Mouse (Mus musculus): ENCODE measurements around the gene Sema3d. TPM values are rescaled to one million over a fixed set of nuclear protein-coding genes. Genes with fewer than 3 reads are reported as not detected.
A peak's percentile ranks its signal among the peaks of the same experiment; 100 is the strongest.

The Sema3d gene
- polyA plus RNA-seq, 1 experiment: 0.13 TPM

DNA sequence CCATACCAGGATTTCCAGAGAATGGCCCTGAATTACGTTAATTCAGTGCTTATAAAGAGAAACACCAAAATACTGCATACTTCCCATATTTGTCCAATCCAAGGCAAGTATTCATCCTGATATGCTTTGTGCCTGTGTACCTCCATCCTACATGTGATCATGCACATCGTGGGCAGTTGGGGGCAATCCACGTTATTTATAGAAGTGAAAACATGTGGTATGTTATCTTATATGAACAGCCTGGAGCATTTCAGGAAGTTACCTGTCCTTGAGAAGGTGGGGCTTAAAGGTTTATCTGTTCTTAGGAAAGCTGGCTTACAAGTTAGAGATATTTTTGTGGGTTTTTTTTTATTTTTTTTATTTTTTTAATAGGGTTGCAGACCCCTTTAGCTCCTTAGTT is 172.2 kb downstream of the Sema3d start:
- TF ChIP-seq CTCF (IDR thresholded peaks at IDR 0.05; ENCODE audit: low read depth, low read length) (no peak), EP300 (IDR thresholded peaks at IDR 0.05; ENCODE audit: insufficient read depth, low read depth, low read length) (no peak), POLR2A (IDR thresholded peaks at IDR 0.05; ENCODE audit: insufficient read depth, low read length) (no peak)
- H3K4me1 ChIP-seq (ENCODE audit: control insufficient read depth, insufficient read depth, low read length): no peaks in the 10 kb centered on the region
- no peak overlapping the region for H3K9ac ChIP-seq (ENCODE audit: low read depth, poor library complexity, severe bottlenecking)
- H3K4me3 ChIP-seq (ENCODE audit: low read depth, low read length): no peak overlapping the region
- H3K27ac ChIP-seq (ENCODE audit: insufficient read depth, low read length): no peak overlapping the region
- no peaks in the 10 kb centered on the region for H3K9me3 ChIP-seq (replicated peaks; ENCODE audit: control insufficient read depth, insufficient read depth, low read length, poor library complexity, severe bottlenecking)
- no peaks in the 10 kb centered on the region for H3K36me3 ChIP-seq (ENCODE audit: control insufficient read depth, insufficient read depth, low read length, poor library complexity, severe bottlenecking)
- H3K27me3 ChIP-seq (ENCODE audit: control insufficient read depth, insufficient read depth, low read length, poor library complexity, severe bottlenecking): no peaks in the 10 kb centered on the region

DNA sequence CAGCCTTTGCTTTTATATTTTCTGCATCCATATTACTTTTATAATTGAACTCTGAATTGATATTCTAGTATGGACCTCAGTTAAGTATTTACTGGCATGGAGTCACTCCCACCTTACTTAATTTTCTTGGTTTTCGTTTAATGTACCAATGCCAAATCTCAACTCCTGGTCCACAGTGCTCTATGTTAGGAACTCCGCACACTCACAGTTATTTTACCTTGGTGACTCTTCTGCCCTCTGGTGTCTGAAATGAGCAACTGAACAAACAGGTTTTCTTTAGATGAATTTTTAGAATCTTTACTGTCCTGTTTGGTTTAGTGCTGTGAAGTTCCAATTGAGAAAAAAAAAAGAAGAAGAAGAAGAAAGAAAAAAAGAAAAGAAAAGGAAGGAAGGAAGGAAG is 174.7 kb downstream of the Sema3d start:
- H3K9me3 ChIP-seq (replicated peaks; ENCODE audit: control insufficient read depth, insufficient read depth, low read length, poor library complexity, severe bottlenecking): no peaks in the 10 kb centered on the region
- no peaks in the 10 kb centered on the region for H3K27me3 ChIP-seq (ENCODE audit: control insufficient read depth, insufficient read depth, low read length, poor library complexity, severe bottlenecking)
- no peak overlapping the region for H3K9ac ChIP-seq (ENCODE audit: low read depth, poor library complexity, severe bottlenecking)
- no peak overlapping the region for H3K4me3 ChIP-seq (ENCODE audit: low read depth, low read length)
- no peak for TF ChIP-seq CTCF (IDR thresholded peaks at IDR 0.05; ENCODE audit: low read depth, low read length)
- H3K4me1 ChIP-seq (ENCODE audit: control insufficient read depth, insufficient read depth, low read length): no peaks in the 10 kb centered on the region
- no peaks in the 10 kb centered on the region for H3K36me3 ChIP-seq (ENCODE audit: control insufficient read depth, insufficient read depth, low read length, poor library complexity, severe bottlenecking)
- H3K27ac ChIP-seq (ENCODE audit: insufficient read depth, low read length): no peak overlapping the region

- TF ChIP-seq POLR2A (IDR thresholded peaks at IDR 0.05; ENCODE audit: insufficient read depth, low read length) (no peak), CTCF (IDR thresholded peaks at IDR 0.05; ENCODE audit: low read depth, low read length) (no peak), EP300 (IDR thresholded peaks at IDR 0.05; ENCODE audit: insufficient read depth, low read depth, low read length) (no peak)
- Histone ChIP-seq H3K9me3 (replicated peaks; ENCODE audit: control insufficient read depth, insufficient read depth, low read length, poor library complexity, severe bottlenecking) (no peaks in the 10 kb centered on the region), H3K36me3 (ENCODE audit: control insufficient read depth, insufficient read depth, low read length, poor library complexity, severe bottlenecking) (no peaks in the 10 kb centered on the region), H3K4me1 (ENCODE audit: control insufficient read depth, insufficient read depth, low read length) (no peaks in the 10 kb centered on the region), H3K27me3 (ENCODE audit: control insufficient read depth, insufficient read depth, low read length, poor library complexity, severe bottlenecking) (no peaks in the 10 kb centered on the region), H3K4me3 (ENCODE audit: low read depth, low read length) (no peak overlapping the region), H3K27ac (ENCODE audit: insufficient read depth, low read length) (no peak overlapping the region), H3K9ac (ENCODE audit: low read depth, poor library complexity, severe bottlenecking) (no peak overlapping the region)
Observed at GRCm38 (mm10) chr5:12561740-12562139, 178.6 kb downstream of the Sema3d start.

- Histone ChIP-seq H3K36me3 (ENCODE audit: control insufficient read depth, insufficient read depth, low read length, poor library complexity, severe bottlenecking) (no peaks in the 10 kb centered on the region), H3K9ac (ENCODE audit: low read depth, poor library complexity, severe bottlenecking) (no peak overlapping the region), H3K4me3 (ENCODE audit: low read depth, low read length) (no peak overlapping the region), H3K9me3 (replicated peaks; ENCODE audit: control insufficient read depth, insufficient read depth, low read length, poor library complexity, severe bottlenecking) (no peaks in the 10 kb centered on the region), H3K27ac (ENCODE audit: insufficient read depth, low read length) (no peak overlapping the region), H3K27me3 (ENCODE audit: control insufficient read depth, insufficient read depth, low read length, poor library complexity, severe bottlenecking) (no peaks in the 10 kb centered on the region), H3K4me1 (ENCODE audit: control insufficient read depth, insufficient read depth, low read length) (no peaks in the 10 kb centered on the region)
- TF ChIP-seq CTCF (IDR thresholded peaks at IDR 0.05; ENCODE audit: low read depth, low read length): peak; percentile 9
- no peak for TF ChIP-seq POLR2A (IDR thresholded peaks at IDR 0.05; ENCODE audit: insufficient read depth, low read length)
Observed at GRCm38 (mm10) chr5:12562204-12562603, 179.0 kb downstream of the Sema3d start.

GRCm38 (mm10) chr5:12563132-12563531 is 179.9 kb downstream of the Sema3d start:
- H3K9ac ChIP-seq (ENCODE audit: low read depth, poor library complexity, severe bottlenecking): no peak overlapping the region
- no peaks in the 10 kb centered on the region for H3K36me3 ChIP-seq (ENCODE audit: control insufficient read depth, insufficient read depth, low read length, poor library complexity, severe bottlenecking)
- H3K4me3 ChIP-seq (ENCODE audit: low read depth, low read length): no peak overlapping the region
- H3K27ac ChIP-seq (ENCODE audit: insufficient read depth, low read length): no peak overlapping the region
- H3K9me3 ChIP-seq (replicated peaks; ENCODE audit: control insufficient read depth, insufficient read depth, low read length, poor library complexity, severe bottlenecking): no peaks in the 10 kb centered on the region
- TF ChIP-seq CTCF (IDR thresholded peaks at IDR 0.05; ENCODE audit: low read depth, low read length) (no peak), EP300 (IDR thresholded peaks at IDR 0.05; ENCODE audit: insufficient read depth, low read depth, low read length) (no peak), POLR2A (IDR thresholded peaks at IDR 0.05; ENCODE audit: insufficient read depth, low read length) (no peak)
- H3K27me3 ChIP-seq (ENCODE audit: control insufficient read depth, insufficient read depth, low read length, poor library complexity, severe bottlenecking): no peaks in the 10 kb centered on the region
- no peaks in the 10 kb centered on the region for H3K4me1 ChIP-seq (ENCODE audit: control insufficient read depth, insufficient read depth, low read length)

DNA sequence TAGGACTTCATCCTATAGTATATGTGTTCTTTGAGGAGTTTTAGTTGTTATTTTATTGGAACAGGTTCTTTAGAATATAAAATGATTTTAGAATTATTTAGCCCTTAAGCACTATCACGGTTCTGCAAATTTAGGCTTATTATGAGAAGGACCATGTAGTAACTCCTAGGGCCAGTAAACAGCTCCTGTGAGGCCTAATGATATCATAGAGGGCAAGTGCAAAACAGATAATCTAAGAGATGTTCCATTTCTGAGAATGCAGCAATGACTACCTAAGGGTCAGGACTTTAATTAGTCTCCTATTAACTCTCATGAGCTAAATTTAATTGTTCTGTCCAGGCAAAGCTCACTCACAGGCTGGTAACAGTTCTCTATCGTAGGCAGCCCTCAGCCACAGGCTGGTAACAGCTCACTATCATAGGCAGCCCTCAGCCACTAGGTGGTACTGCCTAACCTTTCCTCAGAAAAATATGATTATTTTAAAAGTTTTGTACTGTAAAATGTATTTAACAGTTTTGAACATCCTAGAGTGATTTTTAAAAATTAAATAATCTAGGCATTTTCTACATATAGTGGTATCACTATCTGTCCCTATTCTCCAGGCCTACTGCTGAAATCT is 181.5 kb downstream of the Sema3d start:
- Histone ChIP-seq H3K27me3 (ENCODE audit: control insufficient read depth, insufficient read depth, low read length, poor library complexity, severe bottlenecking) (no peaks in the 10 kb centered on the region), H3K36me3 (ENCODE audit: control insufficient read depth, insufficient read depth, low read length, poor library complexity, severe bottlenecking) (no peaks in the 10 kb centered on the region), H3K9ac (ENCODE audit: low read depth, poor library complexity, severe bottlenecking) (no peak overlapping the region), H3K9me3 (replicated peaks; ENCODE audit: control insufficient read depth, insufficient read depth, low read length, poor library complexity, severe bottlenecking) (no peaks in the 10 kb centered on the region), H3K4me3 (ENCODE audit: low read depth, low read length) (no peak overlapping the region), H3K27ac (ENCODE audit: insufficient read depth, low read length) (no peak overlapping the region), H3K4me1 (ENCODE audit: control insufficient read depth, insufficient read depth, low read length) (no peaks in the 10 kb centered on the region)
- TF ChIP-seq CTCF (IDR thresholded peaks at IDR 0.05; ENCODE audit: low read depth, low read length): peak; percentile 18
- TF ChIP-seq EP300 (IDR thresholded peaks at IDR 0.05; ENCODE audit: insufficient read depth, low read depth, low read length): no peak

Data from ES-Bruce4 (cell line).